Mouse (Mus musculus) MN1 (cell line): ENCODE data around the gene Gm43720.

Source experiments
- DNase-seq: peaks from one replicate; pipeline ENCODE4 v3.0.0-alpha.2; 2016; ENCODE audit warnings: low spot score

Gm43720 gene

GRCm38 (mm10) chr5:138262001-138262400, 17.8 kb downstream of the Gm43720 start:
- no peak for DNase-seq

- DNase-seq, result no peak
These were observed 18.9 kb downstream of the Gm43720 start for GRCm38 (mm10) chr5:138260834-138261233.

- DNase-seq, result no peak
These were observed 19.7 kb downstream of the Gm43720 start for GRCm38 (mm10) chr5:138260051-138260450.

- DNase-seq, result no peak
These were observed 20.8 kb downstream of the Gm43720 start for GRCm38 (mm10) chr5:138258993-138259392.

GRCm38 (mm10) chr5:138258542-138258941, 21.2 kb downstream of the Gm43720 start:
- DNase-seq, result no peak

- DNase-seq, result no peak
These were observed 21.7 kb downstream of the Gm43720 start for GRCm38 (mm10) chr5:138258078-138258477.

- no peak for DNase-seq
These were observed 22.2 kb downstream of the Gm43720 start for GRCm38 (mm10) chr5:138257585-138257978.

- no peak for DNase-seq
These were observed 22.7 kb downstream of the Gm43720 start for GRCm38 (mm10) chr5:138256966-138257584.

- DNase-seq, result no peak
These were observed 23.7 kb downstream of the Gm43720 start for GRCm38 (mm10) chr5:138256094-138256467.

- peak; percentile 97 for DNase-seq
These were observed 24.2 kb downstream of the Gm43720 start, which contains the start of gene Lamtor4 for GRCm38 (mm10) chr5:138255353-138256093. TSS of gene Lamtor4 (plus strand) at chr5:138255482.

GRCm38 (mm10) chr5:138253061-138253460, 26.7 kb downstream of the Gm43720 start:
- DNase-seq, result no peak

- no peak for DNase-seq
These were observed 28.6 kb downstream of the Gm43720 start for GRCm38 (mm10) chr5:138251144-138251543.

GRCm38 (mm10) chr5:138241511-138241910, 38.2 kb downstream of the Gm43720 start:
- no peak for DNase-seq

- DNase-seq, result no peak
These were observed 45.5 kb downstream of the Gm43720 start for GRCm38 (mm10) chr5:138234224-138234623.

GRCm38 (mm10) chr5:138233778-138234177, 46.0 kb downstream of the Gm43720 start:
- no peak for DNase-seq

- DNase-seq, result no peak
These were observed 50.2 kb downstream of the Gm43720 start for GRCm38 (mm10) chr5:138229511-138229910.

GRCm38 (mm10) chr5:138228026-138228425, 51.7 kb downstream of the Gm43720 start:
- no peak for DNase-seq

- DNase-seq, result no peak
These were observed 52.4 kb downstream of the Gm43720 start for GRCm38 (mm10) chr5:138227367-138227766.

GRCm38 (mm10) chr5:138226491-138226890, 53.3 kb downstream of the Gm43720 start:
- DNase-seq, result no peak

- DNase-seq, result no peak
These were observed 54.1 kb downstream of the Gm43720 start, which contains the start of gene Nxpe5 for GRCm38 (mm10) chr5:138225700-138226099. TSS of gene Nxpe5 (plus strand) at chr5:138225898.

- DNase-seq, result no peak
These were observed 56.5 kb downstream of the Gm43720 start for GRCm38 (mm10) chr5:138223287-138223686.

- peak; percentile 51 for DNase-seq
These were observed 57.6 kb downstream of the Gm43720 start for GRCm38 (mm10) chr5:138222111-138222510.

GRCm38 (mm10) chr5:138219864-138220263, 59.9 kb downstream of the Gm43720 start:
- no peak for DNase-seq
